Mouse (Mus musculus) hindbrain, postnatal 0 days (tissue): Measurements from ENCODE around the gene Tppp2. TPM values are rescaled to one million over a fixed set of nuclear protein-coding genes. Genes with fewer than 3 reads are reported as not detected.
"Not testable (repeated sequence)": the region's sequence is repeated elsewhere in the genome, so short reads cannot be mapped to it uniquely, and the experiment has no call there.

Source experiments
- ATAC-seq: fragments of 200-750 bp; cut with Nextera tagmentation; 2 replicates; pipeline ENCODE4 v1.8.0; 2017; ENCODE audit warnings: mild to moderate bottlenecking, moderate TSS enrichment, moderate library complexity
- DNase-seq: peaks from one replicate; pipeline ENCODE4 v3.0.0-alpha.2; 2015; ENCODE audit warnings: low spot score
- H3K27ac ChIP-seq: fragments of 300-500 bp; sonication (generic); 2 replicates; pipeline ENCODE4 v1.5.1; 2014; ENCODE audit warnings: mild to moderate bottlenecking
- H3K27me3 ChIP-seq: fragments of 300-500 bp; sonication (generic); 2 replicates; pipeline ENCODE4 v1.6.1; 2014; ENCODE audit warnings: low read length, mixed read lengths; ENCODE audit not compliant: insufficient read depth
- H3K36me3 ChIP-seq: fragments of 300-500 bp; sonication (generic); 2 replicates; pipeline ENCODE4 v1.6.1; 2014; ENCODE audit warnings: low read length, mixed read lengths; ENCODE audit not compliant: insufficient read depth
- H3K4me1 ChIP-seq: fragments of 300-500 bp; sonication (generic); 2 replicates; pipeline ENCODE4 v1.6.1; 2014; ENCODE audit warnings: antibody characterized with exemption, low read length, mixed read lengths; ENCODE audit not compliant: insufficient read depth
- H3K4me2 ChIP-seq: fragments of 300-500 bp; sonication (generic); 2 replicates; pipeline ENCODE4 v1.6.1; 2014; ENCODE audit warnings: low read depth, mild to moderate bottlenecking, low read length, moderate library complexity, mixed read lengths
- H3K4me3 ChIP-seq: fragments of 300-500 bp; sonication (generic); 2 replicates; pipeline ENCODE4 v1.5.1; 2014; ENCODE audit warnings: low read length
- H3K9ac ChIP-seq: fragments of 300-500 bp; sonication (generic); replicated peaks from 2 replicates; pipeline ENCODE4 v1.6.1; 2014; ENCODE audit warnings: mild to moderate bottlenecking, low read length, moderate library complexity, mixed read lengths
- H3K9me3 ChIP-seq: fragments of 300-500 bp; sonication (generic); 2 replicates; pipeline ENCODE4 v1.6.1; 2016; ENCODE audit warnings: low read length, mixed read lengths
- CTCF ChIP-seq: IDR thresholded peaks from 2 replicates; pipeline ENCODE4 v1.5.1; 2016; ENCODE audit warnings: antibody characterized with exemption, control low read depth, low read depth
- WGBS: fragments of 180-500 bp; shearing (Covaris S2); extraction: QIAGEN DNeasy Blood & Tissue Kit; methylation state at CpG from one replicate; pipeline ENCODE4 v1.1.7; 2014; 5-methylcytosine and 5-hydroxymethylcytosine counted together
- polyA plus RNA-seq: library from polyadenylated mRNA; unstranded; fragments of >200 nt; fragmentation: Nextera tagmentation; extraction: Ambion mirVana; gene quantifications from 2 replicates; pipeline ENCODE4 v1.2.1, GENCODE M21; 2015
- total RNA-seq: library from RNA; depleted of rRNA; stranded (reverse); fragments of >200 nt; gene quantifications from 2 replicates; pipeline ENCODE4 v1.2.3, GENCODE M21; 2014

Gene Tppp2
- total and polyA plus RNA-seq, 2 experiments from 2014 or later: not detected

DNA sequence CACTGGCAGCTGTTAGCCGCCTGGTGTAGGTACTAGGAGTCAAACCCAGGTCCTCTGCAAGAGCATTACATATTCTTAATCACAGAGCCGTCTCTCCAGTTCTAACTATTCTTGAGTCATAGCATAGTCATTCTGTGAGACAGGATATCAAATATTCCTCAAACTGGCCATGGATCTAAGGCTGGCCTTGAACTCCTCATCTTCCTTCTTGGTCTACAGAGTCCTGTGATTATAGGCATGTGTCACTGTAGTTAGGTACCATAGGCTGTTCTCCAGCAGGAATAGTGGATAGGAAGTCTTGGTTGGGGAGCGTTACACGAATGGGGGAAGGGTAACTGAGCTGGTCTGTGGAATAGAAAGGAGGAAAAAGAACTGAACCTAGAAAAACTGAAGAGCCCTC, 1.7 kb upstream of the Tppp2 start:
- Histone ChIP-seq H3K4me1 (0 out of 2 replicates have a peak, but pooled peaks cover 3% of the 10 kb centered on the region), H3K27me3 (no peaks in the 10 kb centered on the region), H3K27ac (no peak overlapping the region), H3K36me3 (no peaks in the 10 kb centered on the region), H3K4me2 (no peak overlapping the region), H3K9ac (no peak overlapping the region), H3K4me3 (no peak overlapping the region), H3K9me3 (no peaks in the 10 kb centered on the region)
- TF ChIP-seq CTCF: no peak
- 95% methylated on average over 4 of the region's 4 CpGs for WGBS
- DNase-seq (no peak), ATAC-seq (no peak)

DNA sequence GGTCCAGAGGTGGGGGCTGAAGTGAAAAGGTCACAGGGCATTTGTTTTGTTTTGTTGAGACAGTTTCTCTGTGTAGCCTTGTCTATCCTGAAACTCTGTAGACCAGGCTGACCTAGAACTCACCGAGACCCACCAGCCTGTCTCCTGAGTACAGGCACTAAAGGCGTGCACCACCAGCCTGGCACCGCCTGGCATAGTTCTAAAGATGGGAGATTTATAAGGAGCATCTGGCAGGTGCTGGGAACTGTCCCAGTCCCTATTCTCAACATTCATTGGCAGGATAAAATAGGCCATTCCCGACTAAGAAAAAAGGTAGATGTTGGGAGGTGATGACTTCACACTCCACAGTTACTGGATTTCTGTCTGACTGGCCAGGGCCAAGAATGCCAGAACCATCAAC, 741 bp downstream of the Tppp2 start:
- H3K4me1 ChIP-seq: peaks cover 11% of the 10 kb centered on the region; the same call in 1 of the 2 replicates
- WGBS: 80% methylated on average over 4 of the region's 4 CpGs
- ATAC-seq: no peak

DNA sequence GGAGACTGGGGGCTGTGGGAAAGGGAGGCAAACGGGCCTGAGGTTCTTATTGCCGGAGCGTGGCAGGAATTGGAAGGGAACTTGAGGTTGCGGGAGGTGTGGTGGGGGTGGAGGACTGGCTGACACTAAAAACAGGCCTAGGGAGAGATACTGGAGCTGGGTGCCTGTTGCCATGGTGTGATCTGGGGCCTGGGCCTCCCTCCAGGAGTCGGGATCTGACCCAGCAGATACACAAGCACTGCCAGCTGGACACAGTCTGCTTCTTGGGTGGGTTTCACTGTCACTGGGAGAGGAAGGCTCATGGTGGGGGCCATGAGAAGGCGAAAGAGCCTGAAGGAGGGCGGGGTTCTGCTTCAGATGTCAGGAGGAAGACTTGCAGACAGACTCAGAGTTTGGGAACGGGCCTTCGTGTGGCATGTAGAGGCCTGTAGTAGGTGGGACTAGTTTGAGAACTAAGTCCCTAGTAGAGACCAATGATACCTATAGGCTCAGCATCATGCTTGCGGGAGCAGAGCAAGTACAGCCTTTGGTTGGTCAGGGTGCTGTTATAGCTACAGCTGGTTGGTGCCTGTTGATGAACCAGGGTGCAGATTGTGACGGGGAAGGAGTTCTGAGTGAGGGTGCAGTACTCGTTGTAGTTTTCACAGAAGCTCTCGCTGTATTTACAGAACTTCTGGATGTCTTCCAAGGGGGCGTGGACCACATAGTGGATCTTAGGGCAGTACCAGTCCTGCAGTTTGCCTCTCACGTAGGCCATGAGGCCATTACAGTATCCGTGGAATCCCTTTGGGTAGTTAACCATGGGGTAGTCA, 3.7 kb downstream of the Tppp2 start:
- ATAC-seq: peak; percentile 91
- no peak overlapping the region for H3K4me2 ChIP-seq
- TF ChIP-seq CTCF: no peak
- no peaks in the 10 kb centered on the region for H3K36me3 ChIP-seq
- no peaks in the 10 kb centered on the region for H3K27me3 ChIP-seq
- peaks cover 8% of the 10 kb centered on the region; the same call in 1 of the 2 replicates for H3K4me1 ChIP-seq
- peak; percentile 75 for DNase-seq
- no peak overlapping the region for H3K9ac ChIP-seq
- peak overlapping the region; percentile 62 for H3K27ac ChIP-seq
- H3K9me3 ChIP-seq: no peaks in the 10 kb centered on the region
- H3K4me3 ChIP-seq: no peak overlapping the region
- 54% methylated on average over 16 of the region's 16 CpGs for WGBS

More for the DNA sequence above, 741 bp downstream of the Tppp2 start:
- Histone ChIP-seq H3K27me3 (no peaks in the 10 kb centered on the region), H3K4me3 (no peak overlapping the region), H3K9ac (no peak overlapping the region), H3K27ac (no peak overlapping the region), H3K9me3 (no peaks in the 10 kb centered on the region), H3K4me2 (no peak overlapping the region), H3K36me3 (no peaks in the 10 kb centered on the region)
- no peak for DNase-seq
- TF ChIP-seq CTCF: no peak

DNA sequence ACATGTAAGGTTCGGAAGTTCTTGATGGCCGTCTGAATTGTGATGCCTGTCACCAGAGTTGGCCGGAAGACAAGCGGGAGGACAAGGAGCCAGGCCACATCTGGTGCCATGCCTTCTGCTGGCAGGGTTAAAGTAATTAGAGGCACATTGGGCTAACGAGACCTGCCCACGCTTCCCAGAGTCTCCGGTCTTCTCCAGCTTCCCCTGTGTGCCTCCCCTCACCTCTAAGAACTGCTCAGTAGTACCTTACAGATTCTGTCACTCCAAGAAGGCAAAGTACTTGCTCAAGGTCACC, 4.3 kb downstream of the Tppp2 start, which contains the start of gene Rnase13:
TSS of gene Rnase13 (minus strand) at position 203 of the 295 bp plus-strand sequence.
- ATAC-seq (0 out of 2 replicates have a peak, but pooled peaks have one; percentile 5), DNase-seq (no peak)
- Histone ChIP-seq H3K9me3 (no peaks in the 10 kb centered on the region), H3K4me3 (no peak within 1 kb of the TSS), H3K27me3 (no peaks in the 10 kb centered on the region), H3K4me1 (peaks cover 8% of the 10 kb centered on the region; the same call in 1 of the 2 replicates), H3K4me2 (no peak within 1 kb of the TSS), H3K27ac (peak within 1 kb of the TSS; percentile 62), H3K36me3 (no peaks in the 10 kb centered on the region), H3K9ac (no peak within 1 kb of the TSS)
- WGBS: 46% methylated on average over 7 of the region's 7 CpGs
- no peak for TF ChIP-seq CTCF

DNA sequence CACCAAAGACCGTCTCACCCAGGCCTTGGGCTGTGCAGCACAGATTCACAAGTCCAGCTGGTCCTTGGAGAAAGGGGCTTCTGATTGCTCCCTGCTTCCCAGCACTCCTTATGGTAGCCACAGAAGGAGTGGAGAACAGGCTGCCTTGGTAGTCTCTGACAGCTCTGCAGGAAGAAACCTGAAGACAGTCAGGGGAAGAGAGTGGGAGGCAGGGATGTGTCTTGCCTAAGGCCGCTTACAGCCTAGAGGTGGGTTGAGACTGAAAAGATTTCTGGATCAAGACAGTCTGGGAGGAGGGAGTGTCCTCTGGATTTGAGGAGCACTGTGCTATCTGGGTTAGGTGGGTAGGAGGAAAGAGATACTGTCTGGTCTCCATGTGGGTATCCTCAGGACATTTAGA, 4.7 kb downstream of the Tppp2 start:
- peaks cover 8% of the 10 kb centered on the region; the same call in 1 of the 2 replicates for H3K4me1 ChIP-seq
- 86% methylated on average over 2 of the region's 2 CpGs for WGBS
- no peak for ATAC-seq
- no peak for TF ChIP-seq CTCF
- no peak overlapping the region for H3K9ac ChIP-seq
- H3K27ac ChIP-seq: peak overlapping the region; percentile 62
- H3K27me3 ChIP-seq: no peaks in the 10 kb centered on the region
- no peaks in the 10 kb centered on the region for H3K36me3 ChIP-seq
- no peak overlapping the region for H3K4me2 ChIP-seq
- no peak overlapping the region for H3K4me3 ChIP-seq
- no peaks in the 10 kb centered on the region for H3K9me3 ChIP-seq
- DNase-seq: no peak

DNA sequence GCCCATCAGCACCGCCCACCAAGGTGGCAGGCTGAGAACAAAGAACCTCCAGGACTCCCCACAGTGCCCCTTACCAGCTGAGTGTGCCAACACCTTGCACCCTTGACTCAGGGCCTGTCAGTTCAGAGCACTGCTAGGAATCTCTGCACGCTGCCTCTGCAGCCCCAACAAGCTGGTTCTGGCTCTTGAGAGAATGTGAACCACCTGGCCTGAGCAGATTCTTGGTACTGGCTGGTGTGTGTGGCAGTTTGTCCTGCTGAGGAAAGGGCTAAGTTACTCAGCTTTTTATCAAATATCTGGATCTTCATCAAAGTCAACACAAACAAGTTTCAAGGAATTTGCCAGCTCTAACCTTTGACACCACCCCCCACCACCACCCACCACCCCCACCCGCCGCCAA, 5.3 kb downstream of the Tppp2 start:
- Histone ChIP-seq H3K27ac (0 out of 2 replicates have a peak overlapping the region, but pooled peaks have one; percentile 62), H3K36me3 (no peaks in the 10 kb centered on the region), H3K4me3 (no peak overlapping the region), H3K4me1 (peaks cover 8% of the 10 kb centered on the region; the same call in 1 of the 2 replicates), H3K27me3 (no peaks in the 10 kb centered on the region), H3K9ac (no peak overlapping the region), H3K4me2 (no peak overlapping the region), H3K9me3 (no peaks in the 10 kb centered on the region)
- 78% methylated on average over 4 of the region's 4 CpGs for WGBS
- DNase-seq (no peak), ATAC-seq (no peak)
- TF ChIP-seq CTCF: no peak

DNA sequence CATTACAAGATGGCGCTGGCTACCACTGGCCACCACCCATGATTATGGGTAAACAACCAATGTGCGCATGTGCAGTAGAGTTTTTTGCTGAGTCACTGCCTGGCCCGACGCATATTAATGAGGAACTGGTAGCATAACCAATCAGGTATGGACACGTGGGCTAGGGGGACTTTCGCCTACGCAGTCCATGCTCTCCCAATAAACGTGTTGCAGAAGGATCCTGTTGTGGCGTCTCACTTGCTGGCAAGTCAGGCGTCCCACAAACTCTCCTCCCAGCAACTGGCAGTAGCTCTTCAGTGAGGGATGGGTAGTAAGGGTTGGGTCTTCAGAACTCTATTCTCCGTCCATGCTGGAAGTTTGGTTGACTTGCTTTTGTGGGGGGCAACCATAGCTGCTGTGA, 8.7 kb downstream of the Tppp2 start:
- H3K4me2 ChIP-seq, H3K9ac ChIP-seq, H3K9me3 ChIP-seq, H3K36me3 ChIP-seq, ATAC-seq, H3K4me1 ChIP-seq, DNase-seq, H3K27ac ChIP-seq, H3K27me3 ChIP-seq, H3K4me3 ChIP-seq: not testable (repeated sequence)
- 93% methylated on average over 11 of the region's 11 CpGs for WGBS
